Mouse (Mus musculus) liver, adult 2 months (tissue): ENCODE data around the gene Treml4.

Source experiments
- CTCF ChIP-seq: fragments of 200-500 bp; IDR thresholded peaks from 2 replicates; pipeline ENCODE4 v1.5.1; 2011; ENCODE audit warnings: low read depth, low read length, control low read depth
- POLR2A ChIP-seq: fragments of 200-500 bp; IDR thresholded peaks from 2 replicates; pipeline ENCODE4 v1.6.1; 2011; ENCODE audit warnings: low read length, control low read depth; ENCODE audit not compliant: insufficient read depth; ENCODE audit errors: extremely low read depth

DNA sequence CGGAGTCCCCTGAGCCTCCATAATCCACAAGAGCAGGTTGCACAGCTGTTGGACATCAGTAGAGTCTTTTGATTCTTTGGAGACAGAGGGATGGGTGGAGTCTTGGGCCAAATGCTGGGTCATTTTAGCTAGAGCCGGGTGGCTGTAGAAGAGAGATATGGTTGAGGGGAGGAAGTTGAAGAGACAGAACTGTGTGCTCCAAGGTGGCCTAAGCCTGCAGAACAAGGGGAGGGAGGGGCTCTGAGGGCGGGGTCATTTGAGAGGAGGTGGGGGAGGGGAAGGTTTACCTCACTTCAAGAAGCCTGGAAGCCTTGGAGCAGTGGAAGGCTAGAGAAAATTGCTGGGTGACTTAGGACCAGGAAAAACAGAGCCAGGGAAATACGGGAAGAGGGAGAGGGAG lies 35.1 kb downstream of the Treml4 start, which contains the start of gene Treml2:
- no peak for TF ChIP-seq CTCF
- TF ChIP-seq POLR2A, result no peak
